Mouse (Mus musculus) C2C12 (cell line): ENCODE measurements around the gene Fyn.

Source experiments
- CEBPB ChIP-seq: IDR thresholded peaks from one replicate; pipeline ENCODE4 v1.6.1; 2011; ENCODE audit warnings: low read depth, mild to moderate bottlenecking, control low read depth, moderate library complexity
- CTCF ChIP-seq: IDR thresholded peaks from one replicate; pipeline ENCODE4 v1.5.1; 2011; ENCODE audit not compliant: control insufficient read depth, insufficient read depth, insufficient read length
- MAX ChIP-seq: IDR thresholded peaks from one replicate; pipeline ENCODE4 v1.6.1; 2011; ENCODE audit warnings: mild to moderate bottlenecking, control low read depth
- MYOD1 ChIP-seq: IDR thresholded peaks from one replicate; pipeline ENCODE4 v1.6.1; 2011; ENCODE audit warnings: low read depth; ENCODE audit not compliant: control insufficient read depth, insufficient read length
- MYOG ChIP-seq: IDR thresholded peaks from one replicate; pipeline ENCODE4 v1.6.1; 2011; ENCODE audit not compliant: control insufficient read depth, insufficient read length; ENCODE audit errors: extremely low read depth
- USF1 ChIP-seq: IDR thresholded peaks from one replicate; pipeline ENCODE4 v1.6.1; 2011; ENCODE audit warnings: low read depth, mild to moderate bottlenecking, control low read depth, moderate library complexity

- TF ChIP-seq CTCF (no peak), MAX (no peak), USF1 (no peak), MYOG (no peak), CEBPB (no peak), MYOD1 (no peak)
Measured at GRCm38 (mm10) chr10:39385259-39385658, 16.6 kb downstream of the Fyn start.
